Mouse (Mus musculus) ES-Bruce4 (cell line): ENCODE measurements around the gene Cntn5. TPM values are rescaled to one million over a fixed set of nuclear protein-coding genes. Genes with fewer than 3 reads are reported as not detected.

Experiments
- H3K27ac ChIP-seq: 2 replicates; pipeline ENCODE4 v1.5.1; 2012; ENCODE audit warnings: low read length, inconsistent platforms; ENCODE audit not compliant: insufficient read depth
- H3K27me3 ChIP-seq: 2 replicates; pipeline ENCODE4 v1.6.1; 2012; ENCODE audit warnings: mild to moderate bottlenecking, low read length, inconsistent platforms; ENCODE audit not compliant: control insufficient read depth, poor library complexity, insufficient read depth, severe bottlenecking
- H3K36me3 ChIP-seq: 2 replicates; pipeline ENCODE4 v1.6.1; 2012; ENCODE audit warnings: inconsistent platforms, mild to moderate bottlenecking, low read length, moderate library complexity; ENCODE audit not compliant: control insufficient read depth, poor library complexity, insufficient read depth, severe bottlenecking
- H3K4me1 ChIP-seq: one replicate; pipeline ENCODE4 v1.8.1; 2011; ENCODE audit warnings: low read length; ENCODE audit not compliant: control insufficient read depth, insufficient read depth
- H3K4me3 ChIP-seq: 2 replicates; pipeline ENCODE4 v1.5.1; 2011; ENCODE audit warnings: low read depth, mild to moderate bottlenecking, low read length
- H3K9ac ChIP-seq: 2 replicates; pipeline ENCODE4 v1.6.1; 2012; ENCODE audit warnings: low read depth, mild to moderate bottlenecking, inconsistent platforms; ENCODE audit not compliant: poor library complexity, severe bottlenecking
- H3K9me3 ChIP-seq: replicated peaks from 2 replicates; pipeline ENCODE4 v1.6.1; 2012; ENCODE audit warnings: mild to moderate bottlenecking, low read length, inconsistent platforms; ENCODE audit not compliant: control insufficient read depth, poor library complexity, insufficient read depth, severe bottlenecking
- CTCF ChIP-seq: IDR thresholded peaks from one replicate; pipeline ENCODE4 v1.8.1; 2011; ENCODE audit warnings: low read depth, low read length
- EP300 ChIP-seq: IDR thresholded peaks from 2 replicates; pipeline ENCODE4 v1.6.1; 2011; ENCODE audit warnings: low read depth, low read length; ENCODE audit not compliant: insufficient read depth
- POLR2A ChIP-seq: IDR thresholded peaks from one replicate; pipeline ENCODE4 v1.8.1; 2011; ENCODE audit warnings: low read length; ENCODE audit not compliant: insufficient read depth
- polyA plus RNA-seq: library from polyadenylated mRNA; stranded (reverse); fragments of >200 nt; gene quantifications from 2 replicates; pipeline ENCODE4 v1.2.4, GENCODE M21; 2011; ENCODE audit warnings: low read depth; ENCODE audit not compliant: missing spikeins, insufficient read depth, insufficient read length

Gene Cntn5
- polyA plus RNA-seq, 1 experiment: not detected

- H3K9ac ChIP-seq: no peak overlapping the region
- H3K27ac ChIP-seq: no peak overlapping the region
- no peaks in the 10 kb centered on the region for H3K9me3 ChIP-seq
- H3K36me3 ChIP-seq: no peaks in the 10 kb centered on the region
- TF ChIP-seq POLR2A (no peak), CTCF (no peak), EP300 (no peak)
- no peaks in the 10 kb centered on the region for H3K4me1 ChIP-seq
- H3K27me3 ChIP-seq: no peaks in the 10 kb centered on the region
- no peak overlapping the region for H3K4me3 ChIP-seq
Measured at GRCm38 (mm10) chr9:9708671-9709070, 1195.9 kb downstream of the Cntn5 start.

GRCm38 (mm10) chr9:9707766-9708165 lies 1196.8 kb downstream of the Cntn5 start:
- no peak for TF ChIP-seq CTCF
- no peak for TF ChIP-seq POLR2A
- TF ChIP-seq EP300: no peak
- no peaks in the 10 kb centered on the region for H3K36me3 ChIP-seq
- no peaks in the 10 kb centered on the region for H3K9me3 ChIP-seq
- no peaks in the 10 kb centered on the region for H3K27me3 ChIP-seq
- H3K4me3 ChIP-seq: no peak overlapping the region
- no peak overlapping the region for H3K9ac ChIP-seq
- H3K4me1 ChIP-seq: no peaks in the 10 kb centered on the region
- H3K27ac ChIP-seq: no peak overlapping the region

- H3K36me3 ChIP-seq: no peaks in the 10 kb centered on the region
- no peaks in the 10 kb centered on the region for H3K9me3 ChIP-seq
- H3K9ac ChIP-seq: no peak overlapping the region
- no peaks in the 10 kb centered on the region for H3K27me3 ChIP-seq
- no peak overlapping the region for H3K4me3 ChIP-seq
- no peak overlapping the region for H3K27ac ChIP-seq
- TF ChIP-seq CTCF (no peak), EP300 (no peak), POLR2A (no peak)
- no peaks in the 10 kb centered on the region for H3K4me1 ChIP-seq
Measured at GRCm38 (mm10) chr9:9705180-9705579, 1199.4 kb downstream of the Cntn5 start.

GRCm38 (mm10) chr9:9696636-9697035 lies 1207.9 kb downstream of the Cntn5 start:
- H3K9ac ChIP-seq: no peak overlapping the region
- H3K27ac ChIP-seq: no peak overlapping the region
- H3K4me1 ChIP-seq: no peaks in the 10 kb centered on the region
- H3K4me3 ChIP-seq: no peak overlapping the region
- no peaks in the 10 kb centered on the region for H3K27me3 ChIP-seq
- no peaks in the 10 kb centered on the region for H3K9me3 ChIP-seq
- TF ChIP-seq CTCF: no peak
- no peak for TF ChIP-seq POLR2A
- no peak for TF ChIP-seq EP300
- H3K36me3 ChIP-seq: no peaks in the 10 kb centered on the region

GRCm38 (mm10) chr9:9682348-9682884 lies 1222.2 kb downstream of the Cntn5 start:
- Histone ChIP-seq H3K4me1 (no peaks in the 10 kb centered on the region), H3K27me3 (no peaks in the 10 kb centered on the region), H3K27ac (no peak overlapping the region), H3K4me3 (no peak overlapping the region), H3K36me3 (no peaks in the 10 kb centered on the region), H3K9ac (no peak overlapping the region), H3K9me3 (no peaks in the 10 kb centered on the region)
- no peak for TF ChIP-seq EP300
- TF ChIP-seq CTCF: no peak
- no peak for TF ChIP-seq POLR2A

GRCm38 (mm10) chr9:9676078-9676477 lies 1228.5 kb downstream of the Cntn5 start:
- TF ChIP-seq CTCF (no peak), POLR2A (no peak), EP300 (no peak)
- Histone ChIP-seq H3K9me3 (no peaks in the 10 kb centered on the region), H3K4me3 (no peak overlapping the region), H3K27me3 (no peaks in the 10 kb centered on the region), H3K9ac (no peak overlapping the region), H3K36me3 (no peaks in the 10 kb centered on the region), H3K27ac (no peak overlapping the region), H3K4me1 (no peaks in the 10 kb centered on the region)
